Mouse (Mus musculus): ENCODE measurements around the gene Crebzf.

The Crebzf gene

GRCm38 (mm10) chr7:90442518-90443080 lies at the start of gene Crebzf:
Gene Crebzf (plus strand): TSS chr7:90442729.
- peak; percentile 99 for DNase-seq (ENCODE audit: low read depth, low spot score)

GRCm38 (mm10) chr7:90395073-90395472 lies 47.5 kb upstream of the Crebzf start:
- DNase-seq (ENCODE audit: low read depth, low spot score) = no peak

GRCm38 (mm10) chr7:90395928-90396327 lies 46.6 kb upstream of the Crebzf start:
- DNase-seq (ENCODE audit: low read depth, low spot score) = no peak

- DNase-seq (ENCODE audit: low read depth, low spot score) = peak; percentile 87
Measured at GRCm38 (mm10) chr7:90409934-90410333, 32.6 kb upstream of the Crebzf start.

GRCm38 (mm10) chr7:90426020-90427001 lies 16.2 kb upstream of the Crebzf start, which contains the start of gene Ccdc89:
Gene Ccdc89 (plus strand): TSS chr7:90426577.
- peak; percentile 69 for DNase-seq (ENCODE audit: low read depth, low spot score)

DNA sequence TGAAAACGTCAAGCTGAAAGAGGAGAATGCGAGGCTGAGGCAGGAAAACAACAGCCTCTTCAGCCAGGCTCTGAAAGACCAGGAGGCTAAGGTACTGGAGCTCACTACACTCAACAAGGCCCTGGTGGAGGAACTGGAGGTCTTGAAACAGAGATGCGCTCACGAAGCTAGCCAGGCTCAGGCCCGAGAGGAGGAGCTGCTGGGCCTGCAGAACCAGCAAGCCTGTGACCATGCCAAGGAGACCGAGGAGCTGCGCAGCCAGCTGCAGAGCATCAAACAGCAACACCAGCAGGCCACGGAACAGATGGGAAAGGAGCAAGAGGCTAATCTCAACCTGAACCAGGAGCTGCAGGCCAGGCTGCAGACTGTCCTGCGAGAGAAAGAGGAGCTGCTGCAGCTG lies 15.5 kb upstream of the Crebzf start:
- DNase-seq (ENCODE audit: low read depth, low spot score) = no peak

DNA sequence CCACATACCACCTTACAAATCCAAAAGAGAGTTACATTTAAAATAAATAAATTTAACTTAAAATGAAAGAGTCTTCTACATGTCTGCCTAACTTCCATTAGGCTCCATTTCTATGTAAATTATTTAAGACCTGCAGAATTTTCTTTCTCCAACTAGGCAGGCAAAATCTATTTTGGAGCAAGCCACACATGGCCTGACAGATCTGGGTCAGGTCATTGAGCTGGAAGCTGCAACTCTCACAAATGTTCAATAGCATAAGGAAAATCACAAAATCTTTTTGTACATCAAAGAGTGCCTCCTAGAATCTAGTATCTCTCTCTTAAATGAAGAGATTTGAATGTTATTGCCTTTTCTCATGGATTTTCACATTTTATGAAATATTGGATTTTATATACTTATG lies 10.3 kb upstream of the Crebzf start:
- DNase-seq (ENCODE audit: low read depth, low spot score) = no peak

DNA sequence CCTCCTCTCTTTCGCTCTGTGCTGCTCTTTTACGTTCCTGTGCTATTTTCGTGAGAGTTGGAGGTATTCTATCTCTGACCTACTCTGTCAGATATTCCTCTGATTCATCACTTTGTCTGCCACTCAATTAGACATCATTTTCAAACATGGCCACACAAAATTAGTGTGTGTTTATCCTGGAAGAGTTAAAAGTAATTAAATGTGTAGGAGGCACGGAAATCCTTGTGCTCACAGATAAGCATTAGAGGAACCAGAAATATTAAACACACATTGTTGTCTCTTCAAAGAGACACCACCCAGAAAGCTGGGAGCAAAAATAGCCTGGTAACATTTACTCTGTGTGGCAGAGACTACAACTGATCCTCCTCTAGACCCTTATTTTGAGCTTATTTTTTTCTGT lies 2.5 kb upstream of the Crebzf start:
- no peak for DNase-seq (ENCODE audit: low read depth, low spot score)

DNA sequence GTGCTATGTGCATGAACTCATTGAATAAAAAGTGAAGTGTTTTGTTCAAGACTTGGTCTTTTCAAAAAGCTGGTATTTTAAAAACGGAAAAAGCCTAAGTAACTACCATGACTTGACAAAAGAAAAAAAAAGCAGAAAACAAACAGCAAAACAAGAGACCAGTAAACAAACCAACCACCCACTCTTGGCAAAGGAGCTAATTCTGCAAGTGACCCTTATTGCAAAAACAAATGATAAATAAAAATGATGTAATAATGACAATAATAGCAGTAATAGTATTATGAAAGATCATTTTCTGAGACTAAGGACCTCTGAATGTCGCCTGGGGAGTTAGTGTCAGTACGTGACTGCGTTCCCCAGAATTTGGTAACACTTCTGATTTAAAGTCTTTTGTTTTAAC lies 459 bp upstream of the Crebzf start:
- no peak for DNase-seq (ENCODE audit: low read depth, low spot score)

- DNase-seq (ENCODE audit: low read depth, low spot score) = peak; percentile 85
Measured at GRCm38 (mm10) chr7:90443101-90444091, 867 bp downstream of the Crebzf start.

DNA sequence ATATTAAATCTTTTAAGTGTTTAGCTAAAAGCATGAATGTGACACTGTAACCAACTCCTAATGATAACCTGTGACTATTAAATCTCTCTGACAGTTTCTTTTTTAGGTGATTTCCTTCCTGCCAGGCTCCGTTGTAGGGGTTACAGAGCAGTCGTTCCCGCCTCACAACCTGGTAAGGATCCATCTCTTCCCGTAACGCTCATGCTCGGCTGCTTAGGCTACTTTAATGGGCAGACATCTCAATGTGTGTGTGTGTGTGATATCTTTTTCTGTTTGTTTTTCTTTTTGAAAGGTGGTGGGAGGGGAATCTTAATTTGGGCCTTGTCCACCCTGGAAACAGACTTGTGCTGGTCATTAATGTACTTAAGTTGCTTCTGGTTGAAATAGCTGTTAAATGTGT lies 1.7 kb downstream of the Crebzf start:
- DNase-seq (ENCODE audit: low read depth, low spot score) = peak; percentile 39

- DNase-seq (ENCODE audit: low read depth, low spot score) = no peak
Measured at GRCm38 (mm10) chr7:90456149-90456844, 13.8 kb downstream of the Crebzf start.

DNA sequence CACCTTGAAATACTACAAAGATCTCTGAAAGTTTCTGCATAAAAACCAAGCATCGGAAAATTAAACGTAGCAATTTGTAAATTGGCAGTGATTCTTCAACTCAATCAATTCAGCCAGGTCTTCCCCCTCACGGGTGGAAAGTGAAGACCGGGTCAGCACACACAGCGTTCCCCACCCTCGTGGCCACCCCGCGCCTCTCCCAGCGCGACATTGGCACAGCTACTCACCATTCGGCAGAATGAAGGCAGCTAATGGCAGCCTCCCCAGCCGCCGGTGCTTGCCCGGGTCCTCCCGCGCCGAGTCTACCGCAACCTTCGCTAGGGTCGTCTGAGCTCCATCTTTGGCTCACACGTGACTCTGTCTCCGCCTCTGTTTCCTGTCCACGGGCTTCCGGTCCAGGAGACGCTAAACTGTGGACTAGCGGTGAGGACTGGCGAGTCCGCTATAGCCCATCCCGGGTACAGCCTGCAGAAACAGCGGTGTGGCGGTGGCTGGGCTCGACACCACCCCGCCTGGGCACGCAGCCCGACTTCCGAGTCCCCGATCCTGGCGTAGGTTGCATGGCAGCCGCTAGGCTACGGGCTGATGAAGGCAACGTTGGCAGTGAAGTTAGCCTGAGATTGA lies 14.4 kb downstream of the Crebzf start, which contains the start of gene Tmem126a:
Gene Tmem126a, minus strand, starts transcription at position 385 of the 624 bp plus-strand sequence.
- DNase-seq (ENCODE audit: low read depth, low spot score) = peak; percentile 83

- peak; percentile 31 for DNase-seq (ENCODE audit: low read depth, low spot score)
Measured at GRCm38 (mm10) chr7:90457517-90457916, 15.0 kb downstream of the Crebzf start.

DNA sequence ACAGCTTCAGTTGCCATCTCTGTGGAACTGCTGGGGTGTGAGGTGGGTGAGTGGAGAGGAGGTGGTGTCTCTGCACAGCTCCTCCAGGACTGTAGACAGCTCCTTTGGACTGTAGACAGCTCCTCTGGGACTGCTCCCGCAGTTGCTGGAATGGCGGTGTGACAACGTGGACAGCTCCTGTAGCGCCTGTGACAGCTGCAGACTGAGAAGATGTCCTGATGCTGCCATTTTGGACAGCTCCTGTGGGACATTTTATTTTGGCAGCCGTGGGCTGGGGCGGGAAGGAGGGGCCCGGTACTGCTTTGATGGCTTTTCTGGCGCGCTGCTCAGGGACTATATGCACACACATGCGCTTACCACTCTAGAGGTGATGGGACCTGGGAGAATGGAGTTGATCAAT lies 17.8 kb downstream of the Crebzf start:
- no peak for DNase-seq (ENCODE audit: low read depth, low spot score)

DNA sequence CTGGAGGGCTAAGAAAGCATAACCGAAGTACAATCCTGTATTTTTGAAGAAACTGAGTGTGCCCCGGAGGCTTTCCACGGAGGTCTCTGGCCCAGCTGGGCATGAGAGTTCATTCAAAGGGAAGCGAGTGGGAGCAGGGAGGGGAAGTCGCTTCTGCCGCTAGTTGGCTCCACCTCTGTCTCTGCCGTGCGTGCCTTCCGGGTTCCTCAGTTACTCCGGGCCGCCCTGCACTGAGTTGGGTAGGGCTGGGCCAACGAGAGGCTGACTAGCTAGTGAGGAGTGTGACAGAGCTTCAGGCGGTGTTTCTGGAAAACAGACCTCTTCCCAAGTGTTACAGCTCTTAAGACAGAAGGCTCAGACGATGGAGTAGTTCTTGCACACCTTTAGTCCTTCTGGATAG lies 18.4 kb downstream of the Crebzf start:
- DNase-seq (ENCODE audit: low read depth, low spot score) = peak; percentile 74

GRCm38 (mm10) chr7:90461441-90461840 lies 18.9 kb downstream of the Crebzf start:
- DNase-seq (ENCODE audit: low read depth, low spot score) = no peak

GRCm38 (mm10) chr7:90473511-90473910 lies 31.0 kb downstream of the Crebzf start:
- DNase-seq (ENCODE audit: low read depth, low spot score) = peak; percentile 58

DNA sequence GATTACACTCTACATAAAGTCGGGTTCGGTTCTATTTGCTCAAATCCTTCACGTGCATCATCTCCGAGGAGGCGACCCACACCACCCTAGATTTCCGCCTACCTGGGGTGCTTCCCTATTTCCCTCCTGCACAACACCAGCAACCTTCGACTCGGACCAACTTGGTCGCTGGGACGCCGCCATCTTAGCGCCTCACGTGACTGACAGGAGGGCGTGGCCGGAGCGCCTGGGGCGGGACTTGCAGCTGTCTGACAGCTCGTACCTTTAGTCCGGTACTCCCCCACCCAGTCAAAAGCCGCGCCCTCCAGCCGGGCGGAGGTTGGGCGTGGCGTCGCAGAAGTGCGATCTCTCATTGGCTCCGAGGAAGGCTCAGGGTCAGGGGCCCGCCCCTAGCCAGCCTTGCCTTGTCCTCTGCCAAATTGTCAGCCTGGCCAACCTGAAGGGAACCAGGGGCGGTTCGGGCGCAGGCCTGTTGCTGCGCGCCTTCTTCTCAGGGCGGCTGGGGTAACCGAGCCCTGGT lies 33.3 kb downstream of the Crebzf start, which contains the start of gene Tmem126b:
Gene Tmem126b, minus strand, starts transcription at position 209 of the 520 bp plus-strand sequence.
- DNase-seq (ENCODE audit: low read depth, low spot score) = peak; percentile 99

Data from CD4-positive, CD25-positive, alpha-beta regulatory T cell, adult 2 months (primary cell).